Mouse (Mus musculus) 3T3-L1 (cell line): Measurements from ENCODE around the gene Scrn3.

Source experiments
- DNase-seq: peaks from one replicate; pipeline ENCODE4 v3.0.0-alpha.2; 2015; ENCODE audit warnings: low read depth, low spot score

The Scrn3 gene

DNA sequence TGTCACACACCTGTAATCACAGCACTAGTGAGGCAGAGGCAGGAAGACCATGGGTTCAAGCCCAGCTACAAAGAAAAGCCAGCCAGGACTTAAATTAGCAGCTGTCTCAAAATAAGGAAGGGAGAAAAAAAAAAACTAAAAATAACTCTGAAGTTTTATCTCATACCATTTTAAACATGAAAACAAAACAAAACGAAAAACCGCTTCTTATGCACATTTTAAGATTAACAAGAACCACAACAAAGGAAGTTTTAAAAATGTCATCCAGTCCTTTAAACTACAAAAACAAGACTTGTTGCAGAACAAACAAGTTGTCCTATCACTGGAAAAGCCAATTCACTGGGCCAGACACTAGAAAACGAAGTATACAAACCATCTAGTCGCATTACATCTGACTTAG, 72.8 kb downstream of the Scrn3 start:
- DNase-seq: no peak

DNA sequence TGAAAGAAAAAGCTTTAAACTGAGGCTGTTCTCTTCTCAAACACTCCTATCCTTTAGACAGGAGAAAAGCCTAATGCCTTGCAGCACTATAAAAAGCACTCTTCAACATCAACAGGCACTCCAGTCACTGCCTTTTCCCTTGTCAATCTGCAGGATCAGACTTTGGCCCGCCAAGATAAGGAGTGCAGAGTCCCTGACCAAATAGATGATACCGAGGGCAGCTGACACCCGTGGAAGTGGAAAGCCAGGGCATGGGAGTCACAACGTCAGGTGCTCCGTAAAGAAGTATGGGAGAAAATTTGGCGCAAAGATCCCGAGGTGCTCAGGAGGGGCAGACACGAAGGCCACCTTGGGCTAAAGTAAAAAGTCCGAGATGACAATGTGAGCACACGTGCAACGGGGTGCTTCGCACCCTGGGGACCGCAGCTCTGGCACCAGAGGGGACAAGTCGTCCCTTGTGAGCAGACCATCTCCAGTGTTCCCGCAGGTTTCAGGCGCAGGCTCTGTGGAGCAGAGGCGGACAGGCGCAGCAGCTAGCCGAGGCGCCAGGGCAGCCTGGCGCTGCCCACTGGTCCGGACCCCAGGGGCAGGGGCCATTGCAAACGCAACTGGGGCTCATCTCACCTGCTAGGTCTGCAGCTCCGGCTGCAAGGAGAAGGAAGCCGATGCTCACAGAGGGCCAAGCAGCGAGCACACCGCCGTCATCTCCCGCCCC, 73.4 kb downstream of the Scrn3 start:
- no peak for DNase-seq

DNA sequence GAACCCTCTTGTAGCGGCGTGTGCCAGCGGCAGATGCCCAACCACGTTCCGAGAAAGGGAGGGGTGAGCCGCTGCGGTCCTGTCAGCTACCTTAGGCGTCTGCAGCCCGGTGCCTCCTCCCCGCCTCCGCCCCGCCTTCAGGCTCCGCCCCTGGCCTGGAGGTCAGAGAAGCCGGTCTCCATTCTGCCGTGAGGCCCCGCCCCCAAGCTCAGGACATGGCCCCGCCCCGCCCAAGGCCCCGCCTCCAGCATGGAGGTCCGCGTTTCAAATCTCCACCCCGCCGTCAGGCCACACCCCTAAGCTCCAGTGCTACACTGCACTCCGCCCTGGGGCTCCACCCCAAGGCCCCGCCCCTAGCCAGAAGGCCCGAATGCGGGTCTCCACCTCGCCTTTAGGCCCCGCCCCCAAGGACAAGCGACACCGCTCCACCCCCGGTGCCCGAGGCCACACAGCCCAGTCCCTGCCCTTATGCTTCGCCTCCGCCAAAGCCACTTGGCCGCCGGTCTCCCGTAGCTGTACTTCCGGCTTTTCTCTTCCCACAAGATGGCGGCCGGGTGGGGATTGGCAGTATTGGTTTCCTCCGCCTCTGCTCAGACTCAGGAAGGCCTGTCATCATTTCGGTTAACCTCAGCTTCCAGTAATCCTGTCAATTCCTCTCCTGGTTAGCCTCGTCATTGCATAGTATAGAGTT, 74.1 kb downstream of the Scrn3 start, which contains the start of gene Gpr155:
Gpr155 (minus strand) TSS at position 217 of the 691 bp plus-strand sequence.
- peak; percentile 99 for DNase-seq
